Mouse (Mus musculus): Measurements from ENCODE around the gene Gm42791.
A peak's percentile ranks its signal among the peaks of the same experiment; 100 is the strongest.

The Gm42791 gene

DNA sequence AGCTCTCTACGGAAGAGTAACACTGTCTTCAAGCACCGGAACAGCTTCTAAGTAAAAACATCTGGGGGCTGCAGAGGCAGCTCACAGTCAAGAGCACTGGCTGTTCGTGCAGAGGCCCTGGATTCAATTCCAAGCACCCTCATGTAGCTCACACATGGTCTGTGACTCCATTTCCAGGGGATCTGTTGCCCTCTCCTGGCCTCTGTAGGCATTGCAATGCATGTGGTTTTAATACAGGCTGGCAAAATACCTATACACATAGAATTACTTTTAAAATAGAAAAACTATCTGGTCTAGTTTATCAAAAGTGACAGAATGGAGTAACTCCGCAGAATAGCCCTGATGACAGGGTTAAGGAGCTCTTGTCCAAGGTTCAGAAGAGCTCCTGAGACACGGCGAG, 115.7 kb downstream of the Gm42791 start:
- DNase-seq (ENCODE audit: low read depth) = no peak

DNA sequence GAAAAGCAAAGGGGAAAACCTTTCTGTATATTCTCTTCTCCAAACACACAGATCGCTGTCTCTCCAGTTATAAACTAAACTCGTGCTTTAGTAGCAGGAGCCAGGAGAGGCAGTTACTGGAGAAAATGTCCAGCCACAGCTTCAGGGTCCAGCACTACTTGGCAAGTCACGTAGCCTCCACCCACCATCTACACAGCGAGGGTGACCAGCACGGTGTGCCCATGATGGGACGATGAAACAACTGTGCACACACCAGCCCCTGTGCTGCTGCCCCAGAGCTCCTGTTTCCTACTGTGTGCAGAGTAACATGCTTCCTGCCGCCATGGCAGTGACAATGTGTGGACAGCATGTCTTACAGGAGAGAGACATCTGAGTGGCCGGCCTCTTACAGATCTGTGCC, 121.8 kb downstream of the Gm42791 start:
- DNase-seq (ENCODE audit: low read depth) = no peak

DNA sequence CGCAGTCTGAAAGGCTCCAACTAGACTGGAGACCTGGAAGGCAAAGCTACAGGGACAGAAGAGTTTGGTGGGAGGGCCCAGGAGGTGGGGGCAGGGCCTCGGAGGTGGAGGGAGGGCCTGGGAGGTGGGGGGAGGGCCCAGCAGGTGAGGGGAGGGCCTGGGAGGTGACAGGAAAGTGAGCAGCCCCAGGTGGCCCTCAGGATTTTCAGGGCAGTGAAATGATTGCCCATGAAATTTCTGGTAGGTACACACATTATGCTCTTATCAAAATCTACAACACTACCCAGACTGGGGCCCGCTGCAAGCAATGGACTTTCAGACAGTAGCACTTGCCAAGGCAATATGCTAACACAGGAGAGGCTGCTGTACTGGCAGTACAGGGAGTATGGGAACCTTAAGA, 125.4 kb downstream of the Gm42791 start:
- DNase-seq (ENCODE audit: low read depth) = no peak

DNA sequence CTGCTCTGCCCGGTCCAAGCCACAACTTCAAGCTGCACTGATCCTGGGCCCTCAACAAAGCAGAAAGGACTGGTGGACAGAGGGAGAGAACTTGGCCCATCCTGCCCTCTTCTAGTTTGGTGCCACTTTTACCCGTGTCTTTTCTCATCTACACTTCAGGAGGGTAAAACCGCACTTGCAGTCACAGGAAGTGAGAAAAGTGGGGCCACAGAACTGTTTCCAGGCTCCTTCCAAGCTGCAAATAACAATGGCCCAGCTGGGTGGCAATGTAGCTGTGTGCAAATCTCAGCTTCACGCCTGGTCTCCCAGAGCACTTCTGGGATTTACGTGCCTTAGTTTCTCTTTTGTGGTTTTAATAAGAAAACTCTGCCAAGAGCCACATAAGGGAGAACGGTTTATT, 127.2 kb downstream of the Gm42791 start:
- no peak for DNase-seq (ENCODE audit: low read depth)

DNA sequence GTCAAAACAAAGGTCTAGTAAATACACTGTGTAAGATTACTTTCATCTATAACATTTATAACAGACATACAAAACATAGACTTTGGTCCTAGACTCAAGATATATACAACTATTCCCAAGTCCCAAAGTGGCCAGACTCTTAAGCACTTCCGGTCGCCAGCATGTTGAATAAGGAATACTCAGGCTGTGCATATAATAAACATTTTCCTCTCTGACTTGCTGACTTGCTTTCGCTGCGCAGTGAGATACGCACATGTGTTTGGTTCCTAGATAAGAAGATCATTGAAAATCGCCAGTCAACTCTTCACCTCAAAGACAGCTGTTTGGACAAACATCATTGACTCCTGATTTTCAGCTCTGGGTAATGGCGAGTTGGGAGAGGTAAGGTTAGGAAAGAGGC, 127.8 kb downstream of the Gm42791 start:
- DNase-seq (ENCODE audit: low read depth) = no peak

DNA sequence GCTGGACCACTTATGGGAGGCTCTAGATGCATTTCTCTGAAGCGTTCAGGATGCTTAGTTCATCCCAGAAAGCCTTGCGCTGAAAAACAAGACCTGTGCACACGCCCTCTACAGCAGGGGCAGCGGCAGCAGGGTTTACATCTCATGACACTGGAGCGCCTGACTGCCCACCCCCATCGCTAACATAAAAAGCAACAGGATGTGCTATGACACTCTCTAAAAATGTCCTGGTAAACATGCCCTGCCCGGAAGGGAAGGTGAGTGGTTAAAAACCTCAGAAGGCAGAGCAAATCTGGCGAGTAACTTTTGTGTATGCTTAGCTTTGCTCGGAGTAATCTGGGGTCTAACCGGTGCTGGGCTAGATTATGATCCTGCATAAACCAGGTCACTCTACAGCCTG, 128.4 kb downstream of the Gm42791 start:
- DNase-seq (ENCODE audit: low read depth) = no peak

DNA sequence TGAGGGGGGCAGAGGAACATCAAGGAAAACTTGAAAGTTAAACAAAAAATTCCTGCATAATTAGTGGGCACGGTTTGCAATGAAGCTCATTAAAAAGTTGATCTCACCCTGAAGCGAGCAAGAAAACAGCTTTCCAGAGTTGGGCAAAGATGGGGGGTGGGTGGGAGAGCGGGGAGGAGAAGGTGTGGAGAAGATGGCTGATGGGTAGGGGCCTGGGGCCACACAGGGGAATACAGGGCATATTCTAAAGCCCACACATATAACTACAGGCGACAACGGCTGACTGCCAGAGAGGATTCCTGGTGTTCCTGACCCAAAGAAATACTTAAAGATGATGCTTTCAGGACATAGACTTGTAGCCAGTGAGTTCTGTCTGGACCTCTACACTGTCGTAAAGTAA, 131.5 kb downstream of the Gm42791 start:
- no peak for DNase-seq (ENCODE audit: low read depth)

DNA sequence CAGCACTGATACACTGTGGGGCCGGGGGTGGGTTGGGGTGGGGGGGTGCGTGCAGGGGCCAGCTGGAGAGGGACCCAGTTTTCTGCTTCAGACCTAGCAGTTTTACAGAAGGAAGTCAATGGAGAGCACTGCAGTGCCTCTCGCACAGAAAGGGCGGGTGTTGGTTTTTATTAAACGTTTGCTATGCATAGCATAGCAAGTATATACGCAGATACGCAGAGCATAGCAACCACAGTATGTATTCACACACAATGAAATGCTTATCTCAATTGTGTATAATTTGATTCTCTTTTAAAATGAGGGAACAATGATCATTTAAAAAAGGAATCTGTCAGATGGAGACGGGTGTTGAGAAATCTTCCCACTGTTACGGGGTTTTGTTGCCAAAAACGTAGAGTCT, 132.1 kb downstream of the Gm42791 start:
- DNase-seq (ENCODE audit: low read depth) = no peak

DNA sequence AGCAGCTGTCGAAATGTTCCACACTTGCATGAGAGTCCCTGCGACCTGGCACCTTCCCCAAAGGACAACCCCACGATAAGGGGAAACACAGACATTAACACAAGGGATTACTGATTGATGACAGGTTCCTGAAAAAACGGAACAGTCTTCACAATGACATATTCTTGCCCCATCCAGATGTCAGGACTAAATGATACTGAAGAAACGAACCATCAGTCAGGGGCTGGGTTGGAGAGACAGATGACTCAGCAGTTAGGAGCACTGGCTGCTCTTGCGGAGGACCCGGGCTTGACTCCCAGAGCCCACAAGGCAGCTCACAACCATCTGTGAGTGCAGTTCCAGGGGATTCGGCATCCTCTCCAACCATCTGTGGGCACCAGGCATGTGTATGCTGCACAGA, 132.8 kb downstream of the Gm42791 start:
- DNase-seq (ENCODE audit: low read depth) = no peak

DNA sequence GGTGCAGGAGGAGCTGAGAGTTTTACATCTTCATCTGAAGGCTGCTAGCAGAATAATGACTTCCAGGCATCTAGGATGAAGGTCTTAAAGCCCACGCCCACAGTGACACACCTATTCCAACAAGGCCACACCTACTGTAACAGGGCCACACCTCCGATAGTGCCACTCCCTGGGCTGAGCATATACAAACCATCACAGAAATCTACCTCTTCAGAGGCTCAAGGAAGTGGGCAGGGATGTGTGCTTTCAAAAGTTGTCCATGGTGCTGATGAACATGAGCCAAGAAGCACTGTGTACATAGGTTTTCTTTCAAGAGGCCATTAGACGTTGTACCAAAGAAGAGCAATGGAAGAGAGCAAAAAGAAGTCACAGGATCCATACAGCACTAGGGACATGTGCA, 137.4 kb downstream of the Gm42791 start:
- peak; percentile 8 for DNase-seq (ENCODE audit: low read depth)

DNA sequence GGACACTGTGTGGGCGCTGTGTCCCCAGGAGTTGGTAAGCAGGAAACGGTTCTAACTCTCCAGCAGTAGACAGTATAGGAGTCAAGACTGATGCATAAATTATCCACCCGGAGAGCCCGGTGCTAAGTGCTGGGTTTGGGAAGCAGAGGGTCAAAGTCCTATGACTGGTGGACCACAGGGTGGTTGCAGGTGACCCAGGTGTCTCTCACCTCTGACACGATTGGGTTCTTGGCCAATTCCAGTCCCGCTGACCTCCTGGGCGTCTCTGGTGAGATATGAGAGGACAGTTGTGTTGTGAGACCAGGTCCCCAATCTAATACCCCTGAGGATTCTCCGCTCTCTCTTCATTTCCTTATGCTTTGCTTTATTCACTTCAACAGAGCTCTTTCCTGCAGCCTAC, 139.9 kb downstream of the Gm42791 start:
- no peak for DNase-seq (ENCODE audit: low read depth)

DNA sequence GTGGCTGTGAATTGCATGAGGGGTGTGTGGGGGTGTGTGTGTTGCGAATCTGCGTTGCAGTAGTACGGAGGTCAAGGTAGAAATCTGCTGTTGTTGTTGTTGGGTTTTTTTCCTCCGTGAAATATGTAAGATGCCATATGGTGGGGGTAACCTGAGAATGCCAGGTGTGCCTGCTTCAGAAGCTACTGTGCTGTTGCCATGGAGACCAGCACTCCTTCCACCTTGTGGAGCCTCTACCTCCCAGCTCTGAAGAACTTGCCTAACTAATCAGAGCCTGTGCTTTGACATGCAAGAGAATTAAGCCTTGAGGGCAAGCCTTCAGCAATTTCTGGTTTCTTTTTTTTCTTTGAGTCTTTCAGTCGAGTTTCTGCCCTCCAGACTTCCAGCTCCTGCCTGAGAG, 140.8 kb downstream of the Gm42791 start:
- DNase-seq (ENCODE audit: low read depth) = no peak

DNA sequence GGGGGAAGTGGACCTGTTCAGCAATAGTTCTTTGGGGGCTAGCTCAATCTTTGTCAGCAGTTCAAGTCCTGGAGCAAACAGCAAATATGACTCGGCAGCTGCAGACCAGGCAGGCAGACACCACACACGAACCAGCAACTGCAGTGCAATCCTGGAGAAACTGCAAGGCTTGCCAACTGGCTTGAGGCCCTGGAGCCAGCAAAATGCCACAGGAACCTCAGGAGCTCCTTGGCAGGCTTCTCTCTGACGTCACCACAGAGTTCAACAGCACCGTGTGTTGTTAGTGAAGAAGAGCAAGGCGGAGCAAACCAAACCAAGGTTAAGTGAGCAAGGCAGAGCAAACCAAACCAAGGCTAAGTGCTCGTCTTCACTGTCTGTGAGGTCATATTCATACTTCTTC, 145.4 kb downstream of the Gm42791 start:
- no peak for DNase-seq (ENCODE audit: low read depth)

DNA sequence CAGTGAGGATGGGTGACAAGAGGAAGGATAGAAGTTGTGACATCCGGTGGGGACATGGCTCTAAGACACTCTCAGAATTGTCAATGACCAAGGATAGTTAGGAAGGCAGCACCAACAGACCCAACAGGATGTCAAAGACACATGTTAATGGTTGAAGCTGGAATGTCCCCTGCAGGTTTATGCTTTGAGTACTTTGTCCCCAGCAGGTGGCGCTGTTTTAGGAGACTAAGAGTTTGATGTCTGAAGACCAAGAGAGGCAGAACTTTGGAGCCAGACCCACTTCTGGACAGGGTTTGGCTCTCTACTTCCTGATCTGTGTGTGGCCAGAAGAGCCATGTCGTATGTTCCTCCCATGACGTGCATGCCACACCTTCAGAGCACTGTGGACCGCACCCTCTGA, 147.9 kb downstream of the Gm42791 start:
- DNase-seq (ENCODE audit: low read depth) = no peak

Measured in c-Kit-positive CD71-positive TER-119-negative erythroid progenitor cells, embryonic 14.5 days (primary cell).